In the genomic region with DNA sequence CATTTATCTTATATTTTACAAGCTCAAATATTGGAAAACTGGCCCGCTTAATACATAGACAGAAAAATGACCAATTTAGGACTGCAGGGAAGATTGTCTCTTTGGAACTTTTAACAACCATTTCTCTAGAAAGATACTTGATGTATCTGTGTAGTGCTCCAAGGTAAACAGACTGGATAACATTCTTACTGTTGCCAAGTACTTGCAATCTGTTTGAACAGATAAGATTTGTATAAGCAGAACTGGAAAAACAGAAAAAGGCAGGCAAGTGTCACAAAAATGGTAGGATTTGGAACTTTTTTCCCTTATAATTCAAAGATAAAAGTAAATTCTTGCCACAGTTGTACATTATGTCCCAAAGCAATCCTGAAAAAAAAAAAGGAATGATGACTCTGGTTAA, we compare ENCODE assay signal across 15 mouse cellular contexts.
"Had no signal": no experiment of that assay in that cellular context is flagged by ENCODE, and none has a peak within 500 bp of the region (broad histone marks: within the 10 kb centered on the region; RNA-seq: fewer than 3 reads in every experiment).

No protein-coding gene starts in this region.

- H3K36me3 ChIP-seq: neural tube, embryonic 15.5 days; stomach, embryonic 15.5 days had no signal

- H3K9me3 ChIP-seq: neural tube, embryonic 15.5 days; stomach, embryonic 15.5 days had no signal

- H3K4me1 ChIP-seq: neural tube, embryonic 15.5 days; stomach, embryonic 15.5 days had no signal

- H3K4me2 ChIP-seq: neural tube, embryonic 15.5 days; stomach, embryonic 15.5 days had no signal

- H3K27me3 ChIP-seq: neural tube, embryonic 15.5 days; stomach, embryonic 15.5 days had no signal

- H3K27ac ChIP-seq: neural tube, embryonic 15.5 days; stomach, embryonic 15.5 days; stomach, postnatal 0 days had no signal

- H3K9ac ChIP-seq: neural tube, embryonic 15.5 days; stomach, embryonic 15.5 days had no signal

- DNase-seq: retina, postnatal 1 day; right cerebral cortex, adult 18-20 months; right cerebral cortex, postnatal 14 days; right cerebral cortex, postnatal 25 days; right cerebral cortex, postnatal 4 days; spleen, adult 18-20 months; thymus, adult 18-20 months; thymus, adult 2 months; thymus, postnatal 14 days; thymus, postnatal 25 days; thymus, postnatal 36 days; thymus, postnatal 4 days had no signal

- H3K4me3 ChIP-seq: neural tube, embryonic 15.5 days; stomach, embryonic 15.5 days had no signal
